Mouse (Mus musculus): ENCODE results near the gene Vmn2r115. TPM values are rescaled to one million over a fixed set of nuclear protein-coding genes. Genes with fewer than 3 reads are reported as not detected.

The Vmn2r115 gene
- not detected in 2 replicates for polyA plus RNA-seq (2012; rRNA removed)

DNA sequence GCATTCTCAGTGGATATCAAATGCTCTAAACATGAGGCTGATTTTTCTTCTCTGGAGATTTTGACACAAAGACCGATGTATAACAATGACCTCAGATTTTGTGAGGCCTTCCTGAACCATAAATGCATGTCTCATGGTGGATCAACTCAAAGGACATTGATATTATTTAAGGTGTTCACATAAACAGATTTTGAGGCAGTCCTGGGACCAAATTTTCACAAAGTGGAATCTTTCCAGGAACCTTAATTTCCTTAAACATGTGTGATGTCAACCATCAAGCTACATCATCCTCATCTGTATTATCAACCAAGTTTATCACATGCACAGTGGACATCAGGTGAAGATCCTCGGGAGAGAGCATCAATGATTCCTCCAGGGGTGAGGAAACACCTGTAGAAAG, at the start of gene Vmn2r115:
Gene Vmn2r115, plus strand, starts transcription at position 301 of the 400 bp plus-strand sequence.

DNA sequence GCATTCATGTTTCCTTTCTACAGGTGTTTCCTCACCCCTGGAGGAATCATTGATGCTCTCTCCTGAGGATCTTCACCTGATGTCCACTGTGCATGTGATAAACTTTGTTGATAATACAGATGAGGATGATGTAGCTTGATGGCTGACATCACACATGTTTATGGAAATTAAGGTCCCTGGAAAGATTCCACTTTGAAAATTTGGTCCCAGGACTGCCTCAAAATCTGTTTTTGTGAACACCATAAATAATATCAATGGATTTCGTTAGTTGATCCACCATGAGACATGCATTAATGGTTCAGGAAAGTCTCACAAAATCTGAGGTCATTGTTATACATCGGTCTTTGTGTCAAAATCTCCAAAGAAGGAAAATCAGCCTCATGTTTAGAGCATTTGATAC, 31.1 kb upstream of the Vmn2r115 start, which contains the start of gene Vmn2r114:
Gene Vmn2r114, minus strand, starts transcription at position 101 of the 400 bp plus-strand sequence.

DNA sequence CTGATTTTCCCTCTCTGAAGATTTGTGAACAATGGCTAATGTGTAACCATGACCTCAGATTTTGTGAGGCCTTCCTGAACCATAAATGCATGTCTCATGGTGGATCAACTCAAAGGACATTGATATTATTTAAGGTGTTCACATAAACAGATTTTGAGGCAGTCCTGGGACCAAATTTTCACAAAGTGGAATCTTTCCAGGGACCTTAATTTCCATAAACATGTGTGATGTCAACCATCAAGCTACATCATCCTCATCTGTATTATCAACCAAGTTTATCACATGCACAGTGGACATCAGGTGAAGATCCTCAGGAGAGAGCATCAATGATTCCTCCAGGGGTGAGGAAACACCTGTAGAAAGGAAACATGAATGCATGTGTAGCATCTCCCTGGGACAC, 40.8 kb downstream of the Vmn2r115 start, which contains the start of gene Vmn2r116:
Gene Vmn2r116, plus strand, starts transcription at position 301 of the 400 bp plus-strand sequence.

Other genes with a start within 250 kb of the Vmn2r115 start
- gene Zfp40, start 150.5 kb upstream of the Vmn2r115 start, polyA plus RNA-seq (2012; rRNA removed): 7.8 and 12.6 TPM in 2 replicates
- gene Vmn2r114, start 31.2 kb upstream of the Vmn2r115 start, polyA plus RNA-seq (2012; rRNA removed): not detected in 2 replicates
- gene Vmn2r116, start 40.9 kb downstream of the Vmn2r115 start, polyA plus RNA-seq (2012; rRNA removed): not detected in 2 replicates
- gene Vmn2r117, start 136.0 kb downstream of the Vmn2r115 start, polyA plus RNA-seq (2012; rRNA removed): not detected in 2 replicates
- gene Zfp213, start 220.5 kb downstream of the Vmn2r115 start, polyA plus RNA-seq (2012; rRNA removed): 16.3 and 16.4 TPM in 2 replicates

All from central nervous system, embryonic 11.5 days (tissue).